Mouse (Mus musculus) embryonic facial prominence, embryonic 14.5 days (tissue): ENCODE results near the gene Rras. TPM values are rescaled to one million over a fixed set of nuclear protein-coding genes. Genes with fewer than 3 reads are reported as not detected.
"Not testable (repeated sequence)": the region's sequence is repeated elsewhere in the genome, so short reads cannot be mapped to it uniquely, and the experiment has no call there.

Experiments used
- ATAC-seq: fragments of 200-750 bp; cut with Nextera tagmentation; 2 replicates; pipeline ENCODE4 v1.8.0; 2017; ENCODE audit warnings: low read depth, moderate number of reproducible peaks, moderate TSS enrichment
- DNase-seq: peaks from one replicate; pipeline ENCODE4 v3.0.0-alpha.2; 2015; ENCODE audit warnings: low spot score
- H3K27ac ChIP-seq: fragments of 300-500 bp; sonication (generic); replicated peaks from 2 replicates; pipeline ENCODE4 v1.5.1; 2014; ENCODE audit warnings: low read depth, mild to moderate bottlenecking, low read length, moderate library complexity
- H3K27me3 ChIP-seq: fragments of 300-500 bp; sonication (generic); replicated peaks from 2 replicates; pipeline ENCODE4 v1.6.1; 2014; ENCODE audit warnings: low read length; ENCODE audit not compliant: control insufficient read depth, insufficient read depth
- H3K36me3 ChIP-seq: fragments of 300-500 bp; sonication (generic); 2 replicates; pipeline ENCODE4 v1.6.1; 2014; ENCODE audit warnings: low read length, mixed read lengths; ENCODE audit not compliant: control insufficient read depth, insufficient read depth
- H3K4me1 ChIP-seq: fragments of 300-500 bp; sonication (generic); 2 replicates; pipeline ENCODE4 v1.6.1; 2014; ENCODE audit warnings: antibody characterized with exemption, low read length; ENCODE audit not compliant: control insufficient read depth, insufficient read depth
- H3K4me2 ChIP-seq: fragments of 300-500 bp; sonication (generic); 2 replicates; pipeline ENCODE4 v1.6.1; 2014; ENCODE audit warnings: low read depth, mild to moderate bottlenecking, low read length, moderate library complexity, mixed read lengths
- H3K4me3 ChIP-seq: fragments of 300-500 bp; sonication (generic); 2 replicates; pipeline ENCODE4 v1.5.1; 2014; ENCODE audit warnings: low read depth, mild to moderate bottlenecking, low read length
- H3K9ac ChIP-seq: fragments of 300-500 bp; sonication (generic); 2 replicates; pipeline ENCODE4 v1.6.1; 2014; ENCODE audit warnings: low read depth, mild to moderate bottlenecking, low read length, moderate library complexity, mixed read lengths
- H3K9me3 ChIP-seq: fragments of 300-500 bp; sonication (generic); 2 replicates; pipeline ENCODE4 v1.6.1; 2016; ENCODE audit warnings: low read length; ENCODE audit not compliant: control insufficient read depth
- WGBS: fragments of 180-500 bp; shearing (Covaris S2); extraction: QIAGEN DNeasy Blood & Tissue Kit; methylation state at CpG from one replicate; pipeline ENCODE4 v1.1.7; 2014; 5-methylcytosine and 5-hydroxymethylcytosine counted together
- polyA plus RNA-seq: library from polyadenylated mRNA; unstranded; fragments of >200 nt; fragmentation: Nextera tagmentation; extraction: Ambion mirVana; gene quantifications from 2 replicates; pipeline ENCODE4 v1.2.1, GENCODE M21; 2014

Rras gene
- polyA plus RNA-seq, 1 experiment from 2014 or later, result 52.3 TPM

- ATAC-seq, result no peak
- no peak for DNase-seq
- H3K27ac ChIP-seq, result peak overlapping the region; percentile 86
- no peaks in the 10 kb centered on the region for H3K27me3 ChIP-seq
- peak overlapping the region; percentile 88 for H3K4me3 ChIP-seq
- H3K4me1 ChIP-seq, result peaks cover 19% of the 10 kb centered on the region
- no peaks in the 10 kb centered on the region for H3K9me3 ChIP-seq
- H3K9ac ChIP-seq, result peak overlapping the region; percentile 97
- peak overlapping the region; percentile 71 for H3K4me2 ChIP-seq
- H3K36me3 ChIP-seq, result peaks cover 37% of the 10 kb centered on the region
- WGBS, result under 1% methylated on average over 17 of the region's 20 CpGs
Measured at GRCm38 (mm10) chr7:45015344-45015956, 2.3 kb upstream of the Rras start.

GRCm38 (mm10) chr7:45015957-45016612 lies 1.7 kb upstream of the Rras start, which contains the start of gene Scaf1:
Scaf1 (minus strand) TSS chr7:45016363.
- Histone ChIP-seq H3K27ac (peak within 1 kb of the TSS; percentile 97), H3K4me2 (peak within 1 kb of the TSS; percentile 71), H3K4me3 (peak within 1 kb of the TSS; percentile 88), H3K9ac (peak within 1 kb of the TSS; percentile 97), H3K9me3 (no peaks in the 10 kb centered on the region), H3K4me1 (peaks cover 19% of the 10 kb centered on the region), H3K36me3 (peaks cover 31% of the 10 kb centered on the region), H3K27me3 (no peaks in the 10 kb centered on the region)
- WGBS, result under 1% methylated on average over 51 of the region's 69 CpGs
- ATAC-seq, result peak; percentile 91
- DNase-seq, result peak; percentile 100

GRCm38 (mm10) chr7:45016761-45017160 lies 1.0 kb upstream of the Rras start:
- WGBS, result 0% methylated on average over 4 of the region's 4 CpGs

GRCm38 (mm10) chr7:45019031-45019571 lies 1.3 kb downstream of the Rras start:
- H3K9ac ChIP-seq, result no peak overlapping the region
- 39% methylated on average over 8 of the region's 8 CpGs for WGBS
- peak; percentile 76 for DNase-seq
- no peaks in the 10 kb centered on the region for H3K9me3 ChIP-seq
- no peak overlapping the region for H3K27ac ChIP-seq
- no peaks in the 10 kb centered on the region for H3K27me3 ChIP-seq
- ATAC-seq, result no peak
- H3K36me3 ChIP-seq, result 0 out of 2 replicates have a peak, but pooled peaks cover under 1% of the 10 kb centered on the region
- peak overlapping the region; percentile 70 for H3K4me2 ChIP-seq
- peak overlapping the region; percentile 88 for H3K4me3 ChIP-seq
- H3K4me1 ChIP-seq, result peaks cover 19% of the 10 kb centered on the region

More at GRCm38 (mm10) chr7:45016761-45017160, 1.0 kb upstream of the Rras start:
- peak overlapping the region; percentile 70 for H3K4me2 ChIP-seq
- H3K9ac ChIP-seq, result peak overlapping the region; percentile 67
- H3K4me1 ChIP-seq, result peaks cover 19% of the 10 kb centered on the region
- H3K27ac ChIP-seq, result peak overlapping the region; percentile 97
- DNase-seq (no peak), ATAC-seq (no peak)
- no peaks in the 10 kb centered on the region for H3K9me3 ChIP-seq
- peaks cover 24% of the 10 kb centered on the region for H3K36me3 ChIP-seq
- no peaks in the 10 kb centered on the region for H3K27me3 ChIP-seq
- H3K4me3 ChIP-seq, result peak overlapping the region; percentile 88

- H3K27ac ChIP-seq, result no peak overlapping the region
- H3K36me3 ChIP-seq, result no peaks in the 10 kb centered on the region
- WGBS, result 80% methylated on average over 9 of the region's 9 CpGs
- no peak overlapping the region for H3K9ac ChIP-seq
- DNase-seq, result no peak
- no peaks in the 10 kb centered on the region for H3K27me3 ChIP-seq
- no peak for ATAC-seq
- no peaks in the 10 kb centered on the region for H3K9me3 ChIP-seq
- no peak overlapping the region for H3K4me2 ChIP-seq
- peaks cover 11% of the 10 kb centered on the region; the same call in 1 of the 2 replicates for H3K4me1 ChIP-seq
- no peak overlapping the region for H3K4me3 ChIP-seq
Measured at GRCm38 (mm10) chr7:45020225-45020624, 2.5 kb downstream of the Rras start.

GRCm38 (mm10) chr7:45023711-45024110 lies 6.0 kb downstream of the Rras start:
- WGBS, result 75% methylated on average over 5 of the region's 5 CpGs
- H3K4me2 ChIP-seq, DNase-seq, H3K4me3 ChIP-seq, H3K9ac ChIP-seq, H3K4me1 ChIP-seq, H3K27ac ChIP-seq, H3K9me3 ChIP-seq, H3K27me3 ChIP-seq, ATAC-seq: not testable (repeated sequence)
- peaks cover 20% of the 10 kb centered on the region for H3K36me3 ChIP-seq

- Histone ChIP-seq H3K4me3 (no peak overlapping the region), H3K4me2 (no peak overlapping the region), H3K4me1 (no peaks in the 10 kb centered on the region), H3K36me3 (peaks cover 29% of the 10 kb centered on the region), H3K9ac (no peak overlapping the region), H3K27ac (0 out of 2 replicates have a peak overlapping the region, but pooled peaks have one; percentile 2), H3K27me3 (no peaks in the 10 kb centered on the region), H3K9me3 (no peaks in the 10 kb centered on the region)
- no peak for ATAC-seq
- DNase-seq, result no peak
- 87% methylated on average over 15 of the region's 15 CpGs for WGBS
Measured at GRCm38 (mm10) chr7:45024281-45025248, 6.8 kb downstream of the Rras start.

GRCm38 (mm10) chr7:45025601-45026220 lies 8.0 kb downstream of the Rras start:
- WGBS, result 71% methylated on average over 8 of the region's 8 CpGs
- Histone ChIP-seq H3K4me1 (no peaks in the 10 kb centered on the region), H3K4me2 (no peak overlapping the region), H3K9ac (no peak overlapping the region), H3K9me3 (no peaks in the 10 kb centered on the region), H3K27me3 (no peaks in the 10 kb centered on the region), H3K4me3 (no peak overlapping the region), H3K27ac (0 out of 2 replicates have a peak overlapping the region, but pooled peaks have one; percentile 2), H3K36me3 (peaks cover 40% of the 10 kb centered on the region)
- ATAC-seq (no peak), DNase-seq (no peak)
